Mouse (Mus musculus): ENCODE measurements around the gene Ptprm.
A peak's percentile ranks its signal among the peaks of the same experiment; 100 is the strongest.

Ptprm gene

GRCm38 (mm10) chr17:67090153-67090552 lies 264.1 kb downstream of the Ptprm start:
- DNase-seq (ENCODE audit: extremely low read depth, low read depth, low spot score), result no peak

DNA sequence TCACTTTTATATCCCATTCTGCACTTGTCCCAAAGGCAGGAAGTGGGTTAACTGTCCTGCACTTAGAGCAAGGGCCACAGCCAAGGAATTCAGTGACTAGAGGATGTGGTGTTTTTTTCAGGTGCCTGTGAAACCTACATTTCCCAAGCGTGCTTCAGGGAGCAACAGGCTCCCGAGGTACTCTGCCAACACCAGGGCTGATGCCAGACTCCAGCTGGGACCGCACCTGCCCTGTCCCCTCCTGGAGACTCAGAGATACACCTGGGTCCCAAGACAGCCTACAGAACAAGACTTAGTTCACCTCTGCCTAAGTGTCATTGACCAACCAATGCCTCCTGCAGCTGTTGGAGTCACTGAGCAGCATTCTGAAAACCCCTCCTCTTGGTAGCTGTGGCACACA lies 264.6 kb downstream of the Ptprm start:
- no peak for DNase-seq (ENCODE audit: extremely low read depth, low read depth, low spot score)

- DNase-seq (ENCODE audit: extremely low read depth, low read depth, low spot score), result no peak
Observed at GRCm38 (mm10) chr17:67087585-67087984, 266.7 kb downstream of the Ptprm start.

DNA sequence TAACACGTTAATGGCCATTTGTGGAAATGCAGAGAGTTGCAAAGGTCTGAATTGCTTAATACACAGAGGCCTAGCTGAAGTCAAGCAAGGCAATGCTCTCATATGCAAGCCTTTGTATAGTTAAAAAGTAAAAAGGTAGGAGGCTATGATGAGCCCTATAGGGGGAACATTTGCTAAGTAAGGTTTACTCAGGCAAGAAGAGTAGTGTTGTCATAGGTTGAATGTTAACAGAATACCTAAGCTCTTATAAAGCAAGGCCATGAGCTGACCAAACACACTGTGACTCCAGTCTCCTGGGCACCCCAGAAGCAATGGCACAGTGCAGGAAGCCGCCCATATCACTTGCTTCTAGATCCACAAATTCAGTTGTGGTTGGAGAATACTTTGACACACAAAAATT lies 267.4 kb downstream of the Ptprm start:
- DNase-seq (ENCODE audit: extremely low read depth, low read depth, low spot score), result no peak

DNA sequence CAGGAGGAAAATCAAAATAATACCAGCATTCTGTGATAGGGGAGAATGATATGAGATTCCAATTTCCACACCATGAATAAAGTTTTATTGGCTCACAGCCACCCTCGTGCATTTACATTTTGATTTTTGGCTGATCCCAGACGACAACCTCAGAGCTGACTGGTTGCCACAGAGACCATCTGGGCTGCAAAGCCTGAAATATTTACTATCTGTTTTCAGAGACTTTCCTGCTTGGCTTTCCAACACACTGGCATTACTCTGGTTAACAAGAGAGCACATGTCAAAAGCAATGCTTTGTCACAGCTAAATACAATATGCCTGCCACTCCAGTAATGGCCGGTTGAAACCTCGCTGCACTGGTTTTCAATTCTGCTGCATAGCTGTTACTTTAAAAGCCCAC lies 269.8 kb downstream of the Ptprm start:
- DNase-seq (ENCODE audit: extremely low read depth, low read depth, low spot score), result no peak

GRCm38 (mm10) chr17:67084093-67084492 lies 270.2 kb downstream of the Ptprm start:
- DNase-seq (ENCODE audit: extremely low read depth, low read depth, low spot score), result peak; percentile 10

DNA sequence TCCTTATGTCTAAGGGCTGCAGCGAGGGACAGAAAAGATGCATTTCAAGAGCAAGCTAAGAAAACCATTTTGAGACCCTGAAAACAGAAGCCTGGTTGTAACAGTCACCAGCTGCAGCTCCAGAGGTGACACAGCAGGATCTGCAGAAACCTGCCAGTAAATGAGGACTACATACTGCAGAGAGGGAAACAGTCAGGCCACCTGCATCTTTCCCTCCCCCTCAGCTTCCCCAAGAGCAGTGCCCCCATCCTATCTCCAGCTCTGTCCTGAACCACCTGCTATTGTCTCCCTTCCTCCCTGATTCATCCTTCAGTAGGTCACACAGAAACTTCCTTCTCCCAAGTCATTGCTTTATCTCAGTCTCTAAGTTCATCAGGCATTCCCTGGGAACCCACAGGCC lies 274.7 kb downstream of the Ptprm start:
- no peak for DNase-seq (ENCODE audit: extremely low read depth, low read depth, low spot score)

- no peak for DNase-seq (ENCODE audit: extremely low read depth, low read depth, low spot score)
Observed at GRCm38 (mm10) chr17:67073580-67073979, 280.7 kb downstream of the Ptprm start.

DNA sequence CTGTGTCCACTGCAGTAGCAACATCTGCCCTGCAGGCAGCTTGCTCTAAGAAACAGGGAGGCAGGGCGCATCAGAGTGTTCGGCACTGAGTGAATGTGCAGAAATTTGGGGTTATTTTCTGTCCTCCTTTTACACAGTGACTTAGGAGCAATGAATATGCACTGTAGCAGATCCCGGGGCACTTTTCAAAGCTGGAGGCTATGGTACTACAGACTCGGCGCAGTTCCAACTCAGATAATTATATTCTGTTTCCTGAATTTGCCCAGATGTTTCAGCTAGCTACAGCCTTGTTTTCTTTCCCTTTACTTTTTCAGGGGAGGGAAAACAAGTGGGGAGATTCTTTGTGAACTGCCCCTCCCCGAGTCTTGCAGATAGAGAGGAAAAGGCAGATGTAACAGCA lies 281.1 kb downstream of the Ptprm start:
- no peak for DNase-seq (ENCODE audit: extremely low read depth, low read depth, low spot score)

DNA sequence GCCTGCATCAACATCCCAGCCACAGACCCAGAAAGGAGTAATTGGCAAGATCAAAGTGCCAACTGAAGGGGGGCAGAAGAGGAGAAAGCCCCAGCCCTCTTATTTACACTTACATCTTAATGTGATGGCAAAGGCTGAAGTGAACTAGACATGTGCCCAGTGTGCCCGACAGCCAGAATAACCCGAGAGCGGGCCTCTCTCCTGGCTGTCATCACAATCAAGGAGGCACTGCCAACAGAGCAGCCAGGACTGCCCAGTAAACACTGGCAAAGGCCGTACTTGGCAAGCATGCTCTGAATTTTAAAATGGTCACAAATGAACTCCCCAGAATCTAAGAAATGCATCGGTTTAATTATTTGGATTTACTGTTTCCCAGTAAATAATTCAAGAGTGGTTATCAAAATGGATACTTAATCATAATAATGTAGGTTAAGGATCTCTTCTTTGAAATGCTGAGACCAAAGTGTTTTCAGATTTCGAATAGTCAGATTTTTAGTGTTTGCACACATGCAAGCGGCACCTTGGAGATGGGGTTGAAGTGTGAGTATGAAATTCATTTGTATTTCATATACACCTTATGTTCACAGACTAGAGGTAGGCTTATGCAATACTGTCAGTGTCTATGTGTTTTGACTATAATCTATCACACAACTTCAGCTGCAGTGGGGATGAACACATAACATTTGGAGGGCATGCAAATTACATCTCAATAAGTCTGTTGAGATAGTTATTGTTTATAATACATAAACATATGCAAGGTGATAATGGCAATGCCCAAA lies 282.8 kb downstream of the Ptprm start:
- no peak for DNase-seq (ENCODE audit: extremely low read depth, low read depth, low spot score)

DNA sequence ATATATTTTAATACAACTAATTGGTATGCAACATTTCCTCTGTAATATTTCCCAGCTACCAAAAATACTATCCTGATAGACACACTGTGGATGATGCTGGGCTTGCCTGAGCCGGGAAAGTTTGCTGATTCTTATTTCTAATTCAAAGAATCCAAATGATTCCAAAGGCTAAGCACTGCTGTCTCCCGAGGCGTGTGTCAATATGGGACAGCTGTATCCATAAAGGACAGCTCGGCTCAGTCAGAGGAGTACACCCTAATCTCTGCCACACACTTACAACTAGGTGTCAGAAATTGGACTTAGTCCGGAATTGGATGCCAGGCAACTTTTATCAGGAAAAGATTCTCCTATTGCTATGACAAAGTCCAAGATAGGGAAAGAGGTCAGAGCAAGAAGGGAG lies 290.6 kb downstream of the Ptprm start:
- no peak for DNase-seq (ENCODE audit: extremely low read depth, low read depth, low spot score)

DNA sequence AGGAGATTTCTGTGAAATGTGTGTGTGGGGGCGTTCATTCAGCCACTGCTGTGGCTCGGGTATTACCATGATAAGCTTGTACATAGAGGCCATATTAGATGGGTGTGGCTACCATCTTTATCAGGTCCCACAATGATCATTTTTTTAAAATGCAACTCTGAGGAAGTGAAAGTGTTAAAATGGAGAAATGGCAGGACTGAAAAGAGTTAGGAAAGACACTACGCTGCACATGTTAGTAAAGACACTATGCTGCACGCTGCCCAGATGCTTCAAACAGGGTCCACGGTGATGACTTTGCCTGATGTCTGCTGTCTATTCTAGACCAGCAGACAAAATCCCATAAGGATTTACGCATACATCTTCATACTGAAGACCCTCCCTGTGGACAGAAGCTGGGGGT lies 298.6 kb downstream of the Ptprm start:
- no peak for DNase-seq (ENCODE audit: extremely low read depth, low read depth, low spot score)

- no peak for DNase-seq (ENCODE audit: extremely low read depth, low read depth, low spot score)
Observed at GRCm38 (mm10) chr17:67054202-67054601, 300.1 kb downstream of the Ptprm start.

DNA sequence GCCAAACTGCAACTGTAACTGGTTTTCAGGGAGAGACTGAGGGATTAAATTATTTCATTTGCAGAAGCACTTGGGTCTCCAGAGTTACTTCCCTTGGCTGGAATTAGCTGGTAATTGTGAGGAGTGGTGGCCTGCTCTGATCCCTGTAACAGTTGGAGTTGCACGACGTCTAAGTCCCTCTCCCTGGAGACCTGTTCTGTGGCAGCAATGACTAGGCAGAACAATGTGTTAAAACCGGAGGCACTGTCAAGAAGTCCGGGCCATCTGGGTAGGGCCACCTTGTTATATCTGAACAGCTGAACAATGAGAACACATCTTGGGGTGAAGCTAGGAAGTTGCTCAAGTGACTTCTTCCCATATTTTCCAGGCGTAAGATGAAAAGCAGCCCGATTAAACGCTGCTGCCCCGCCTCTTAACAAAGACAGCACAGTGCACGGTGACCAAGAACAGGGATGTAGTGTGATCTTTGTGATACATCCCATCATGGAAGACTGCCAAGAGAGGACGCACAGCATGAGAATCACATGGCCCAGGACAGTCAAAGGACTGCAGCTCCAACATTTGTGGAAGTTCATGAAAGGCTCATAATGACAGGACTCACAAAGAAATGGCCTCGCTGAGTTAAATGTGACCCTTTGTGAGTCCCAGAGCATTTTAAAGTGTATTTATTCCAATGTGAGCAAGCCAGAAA lies 301.5 kb downstream of the Ptprm start:
- DNase-seq (ENCODE audit: extremely low read depth, low read depth, low spot score), result no peak

DNA sequence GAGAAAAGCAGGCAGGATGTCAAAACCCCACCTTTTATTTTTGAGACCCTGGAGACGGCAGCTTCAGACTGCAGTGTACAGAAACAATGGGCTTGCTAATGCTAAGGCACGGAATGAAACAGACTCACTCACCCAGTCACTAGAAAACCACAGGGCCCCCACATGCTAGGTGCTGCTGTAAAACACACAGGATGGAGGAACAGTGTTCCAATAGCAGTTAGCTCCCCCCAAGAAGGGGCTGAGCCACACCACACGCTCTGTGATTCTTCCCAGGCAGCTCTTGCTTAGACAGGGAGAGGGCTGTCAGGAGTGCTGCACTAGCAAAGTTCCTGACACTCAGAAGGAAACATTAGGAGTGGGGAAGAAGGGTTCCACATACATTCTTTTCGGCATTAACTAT lies 306.6 kb downstream of the Ptprm start:
- DNase-seq (ENCODE audit: extremely low read depth, low read depth, low spot score), result no peak

- no peak for DNase-seq (ENCODE audit: extremely low read depth, low read depth, low spot score)
Observed at GRCm38 (mm10) chr17:67038558-67038957, 315.7 kb downstream of the Ptprm start.

- DNase-seq (ENCODE audit: extremely low read depth, low read depth, low spot score), result no peak
Observed at GRCm38 (mm10) chr17:67033547-67033946, 320.7 kb downstream of the Ptprm start.

DNA sequence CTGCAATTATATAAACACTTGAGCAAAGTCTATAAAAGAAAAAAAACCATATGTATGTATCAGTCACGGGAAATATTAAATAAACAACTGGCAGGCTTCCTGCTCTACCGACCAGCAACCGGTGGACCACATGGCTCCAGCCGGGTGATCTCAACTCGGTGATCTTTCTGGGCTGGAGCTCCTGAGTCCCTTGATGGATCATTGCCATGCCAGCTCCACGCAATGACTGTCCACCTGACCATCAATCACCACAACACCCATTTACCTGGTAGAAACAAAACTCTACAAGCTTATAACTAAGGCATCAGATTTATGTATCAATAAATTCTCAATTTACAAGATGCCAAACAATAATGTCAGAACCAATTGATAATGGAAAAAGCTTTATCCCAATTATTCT lies 322.2 kb downstream of the Ptprm start:
- DNase-seq (ENCODE audit: extremely low read depth, low read depth, low spot score), result no peak

- no peak for DNase-seq (ENCODE audit: extremely low read depth, low read depth, low spot score)
Observed at GRCm38 (mm10) chr17:67031341-67031740, 322.9 kb downstream of the Ptprm start.

DNA sequence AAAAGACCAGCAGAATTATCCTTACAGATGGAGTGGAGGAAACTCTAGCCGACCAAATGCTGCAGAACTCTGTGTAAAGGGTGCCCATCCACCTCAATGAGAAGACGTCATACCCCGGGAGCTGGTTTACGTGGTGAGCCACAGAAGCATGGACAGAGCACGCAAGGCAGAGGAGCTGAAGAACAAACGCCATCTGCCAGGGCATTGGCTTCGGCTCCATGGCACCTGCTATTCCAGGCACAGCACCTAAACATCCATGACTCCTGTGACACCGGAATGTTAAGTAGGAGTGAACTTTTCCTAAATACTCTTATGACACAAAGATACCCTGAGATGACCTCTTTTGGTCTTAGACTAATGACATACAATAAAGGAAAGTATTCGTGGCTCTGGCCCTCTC lies 327.0 kb downstream of the Ptprm start:
- no peak for DNase-seq (ENCODE audit: extremely low read depth, low read depth, low spot score)

GRCm38 (mm10) chr17:67016501-67016900 lies 337.8 kb downstream of the Ptprm start:
- no peak for DNase-seq (ENCODE audit: extremely low read depth, low read depth, low spot score)

DNA sequence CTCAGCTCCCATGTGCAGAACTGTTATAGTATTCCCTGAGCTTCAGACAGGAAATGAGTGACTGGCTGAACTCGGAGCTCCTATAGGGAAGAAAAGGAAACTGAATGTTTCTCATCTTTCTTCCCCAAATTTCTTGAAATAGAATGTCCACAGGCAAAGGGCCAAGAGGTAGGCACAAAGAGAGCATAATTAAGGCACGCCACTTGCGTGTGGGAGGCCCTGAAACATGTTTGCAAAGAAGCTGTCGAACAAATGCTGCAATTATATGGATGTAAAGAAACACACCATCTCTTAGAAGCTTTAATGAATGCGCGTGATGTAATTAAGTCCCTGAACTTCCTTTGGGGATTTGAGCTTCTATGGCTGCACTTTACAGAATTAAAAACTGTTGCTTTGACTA lies 341.0 kb downstream of the Ptprm start:
- DNase-seq (ENCODE audit: extremely low read depth, low read depth, low spot score), result no peak
